Mouse (Mus musculus) right cerebral cortex, postnatal 10 days (tissue): ENCODE results near the gene Ywhae.
A peak's percentile ranks its signal among the peaks of the same experiment; 100 is the strongest.
"Not testable (repeated sequence)": the region's sequence is repeated elsewhere in the genome, so short reads cannot be mapped to it uniquely, and the experiment has no call there.

Experiments used
- DNase-seq, 2 experiments: peaks; one replicate each; pipeline ENCODE4 v3.0.0; 2021; ENCODE audit warnings: low spot score in 2 of 2

Ywhae gene

GRCm38 (mm10) chr11:75732434-75733226 is at the start of gene Ywhae:
Ywhae (plus strand) TSS chr11:75732869.
- DNase-seq = peak; percentile 95 to 96

DNA sequence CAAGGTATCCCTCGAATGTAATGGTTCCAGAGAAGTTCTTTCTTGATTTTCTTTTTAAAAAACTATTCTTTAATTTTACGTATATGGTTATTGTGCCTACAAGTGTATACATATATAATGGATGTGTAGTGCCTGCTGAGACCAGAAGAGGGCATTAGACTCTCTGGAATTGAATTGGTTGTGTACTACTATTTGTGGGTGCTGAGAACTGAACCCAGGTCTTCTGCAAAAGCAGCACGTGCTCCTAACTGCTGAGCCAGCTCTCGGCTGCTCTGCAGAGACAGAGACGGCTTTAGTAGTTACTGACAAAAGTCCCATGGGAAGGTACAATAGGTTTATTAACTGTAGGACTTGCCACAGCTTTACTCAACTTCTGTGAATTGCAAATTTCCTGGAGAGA is 48.2 kb upstream of the Ywhae start:
- DNase-seq = no peak

GRCm38 (mm10) chr11:75684956-75685355 is 47.7 kb upstream of the Ywhae start:
- DNase-seq = no peak

- no peak for DNase-seq
These were observed 45.2 kb upstream of the Ywhae start for GRCm38 (mm10) chr11:75687343-75687993.

GRCm38 (mm10) chr11:75688132-75688531 is 44.5 kb upstream of the Ywhae start:
- DNase-seq = no peak

- no peak for DNase-seq
These were observed 42.7 kb upstream of the Ywhae start for GRCm38 (mm10) chr11:75689977-75690376.

DNA sequence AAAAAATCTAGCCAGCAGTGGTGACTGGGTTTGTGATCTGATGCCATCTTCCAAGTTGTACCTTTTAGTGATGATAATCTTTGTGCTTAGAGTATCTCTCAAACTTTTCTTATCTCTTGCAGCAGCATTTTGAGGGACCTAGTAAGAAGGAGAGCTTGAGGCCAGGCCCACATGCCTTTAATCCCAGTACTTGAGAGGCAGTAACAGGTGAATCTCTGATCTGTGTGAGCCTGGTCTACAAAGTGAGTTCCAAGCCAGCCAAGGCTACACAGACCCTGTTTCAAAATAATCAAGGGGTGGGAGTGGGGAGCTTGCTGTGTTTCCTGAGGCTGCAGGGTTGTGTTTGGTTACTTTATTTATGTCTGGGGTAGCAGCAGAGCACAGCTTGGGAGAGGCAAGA is 41.6 kb upstream of the Ywhae start:
- DNase-seq = no peak

GRCm38 (mm10) chr11:75693570-75693969 is 39.1 kb upstream of the Ywhae start:
- no peak for DNase-seq

- DNase-seq = not testable (repeated sequence)
These were observed 35.2 kb upstream of the Ywhae start for GRCm38 (mm10) chr11:75697464-75697863.

DNA sequence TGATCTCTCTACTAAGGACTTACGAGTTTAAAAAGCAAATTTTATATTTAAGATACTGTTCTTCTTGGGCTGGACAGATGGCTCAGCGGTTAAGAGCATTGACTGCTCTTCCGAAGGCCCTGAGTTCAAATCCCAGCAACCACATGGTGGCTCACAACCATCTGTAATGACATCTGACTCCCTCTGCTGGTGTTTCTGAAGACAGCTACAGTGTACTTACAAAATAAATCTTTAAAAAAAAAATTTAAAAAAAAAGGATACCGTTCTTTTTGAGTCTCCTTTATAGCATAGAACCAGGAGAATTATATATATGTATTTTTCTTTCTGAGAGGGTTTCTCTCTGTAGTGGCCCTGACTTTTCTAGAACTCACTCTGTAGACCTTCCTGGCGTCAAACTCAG is 32.1 kb upstream of the Ywhae start:
- no peak for DNase-seq

- DNase-seq = no peak
These were observed 29.9 kb upstream of the Ywhae start for GRCm38 (mm10) chr11:75702761-75703160.

DNA sequence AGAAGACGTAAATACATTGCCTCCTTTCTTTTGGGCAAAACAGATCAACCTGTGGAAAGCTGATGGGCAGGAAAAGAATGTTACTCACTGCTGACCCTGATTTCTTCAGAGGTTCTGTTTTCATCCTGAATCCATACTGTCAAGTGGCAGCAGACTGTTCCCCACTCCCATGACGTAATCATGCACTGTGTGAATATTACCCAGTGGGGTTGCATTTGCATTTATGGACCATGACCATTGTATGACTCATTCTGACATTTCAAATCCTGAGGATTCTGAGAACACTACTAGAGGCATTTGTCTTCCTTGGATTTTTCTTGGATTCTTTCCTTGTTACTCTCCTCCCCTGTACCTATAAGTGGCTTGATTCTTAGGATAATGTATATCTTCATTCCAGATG is 28.9 kb upstream of the Ywhae start:
- no peak for DNase-seq

GRCm38 (mm10) chr11:75713949-75714348 is 18.7 kb upstream of the Ywhae start:
- DNase-seq = no peak

GRCm38 (mm10) chr11:75715556-75715955 is 17.1 kb upstream of the Ywhae start:
- no peak for DNase-seq

DNA sequence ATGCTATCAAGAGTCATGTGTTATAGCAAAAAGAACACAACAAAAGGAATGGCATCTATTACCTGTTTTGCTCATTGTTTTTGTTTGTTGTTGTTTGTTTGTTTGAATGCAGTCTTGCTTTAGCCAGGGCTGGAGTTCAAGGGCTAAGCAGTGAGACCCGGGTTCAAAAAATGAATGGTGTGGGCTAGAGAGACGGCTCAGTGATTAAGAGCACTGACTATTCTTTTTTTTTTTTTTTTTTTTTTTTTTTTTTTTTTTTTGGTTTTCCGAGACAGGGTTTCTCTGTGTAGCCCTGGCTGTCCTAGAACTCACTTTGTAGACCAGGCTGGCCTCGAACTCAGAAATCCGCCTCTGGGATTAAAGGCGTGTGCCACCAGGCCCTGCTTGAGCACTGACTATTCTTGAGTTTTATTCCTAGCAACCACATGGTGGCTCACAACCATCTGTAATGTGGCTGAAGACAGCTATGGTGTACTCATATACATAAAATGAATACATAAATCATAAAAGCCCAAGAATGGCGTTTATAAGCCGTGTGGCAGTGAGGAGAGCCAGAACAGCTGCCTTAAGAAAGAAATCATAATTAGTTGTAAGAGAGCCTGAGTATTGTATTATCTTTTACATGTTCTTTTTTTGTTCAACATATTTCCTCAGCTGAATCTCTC is 15.9 kb upstream of the Ywhae start:
- DNase-seq = peak in 1 of 2 experiments; percentile 39

GRCm38 (mm10) chr11:75722339-75722738 is 10.3 kb upstream of the Ywhae start:
- DNase-seq = no peak

GRCm38 (mm10) chr11:75727168-75727567 is 5.5 kb upstream of the Ywhae start:
- DNase-seq = no peak

DNA sequence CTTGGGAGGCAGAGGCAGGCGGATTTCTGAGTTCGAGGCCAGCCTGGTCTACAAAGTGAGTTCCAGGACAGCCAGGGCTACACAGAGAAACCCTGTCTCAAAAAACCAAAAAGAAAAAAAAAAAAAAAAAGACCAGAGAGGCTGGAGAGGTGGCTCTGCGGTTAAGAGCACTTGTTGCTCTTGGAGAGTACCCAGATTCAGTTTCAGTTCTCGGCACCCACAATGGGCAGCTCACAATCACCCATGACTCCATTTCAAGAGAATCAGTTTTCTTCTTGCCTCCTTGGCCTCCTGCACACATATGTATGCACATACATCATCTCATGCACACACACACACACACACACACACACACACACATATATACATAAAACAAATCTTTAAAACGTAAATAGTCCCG is 5.0 kb upstream of the Ywhae start:
- DNase-seq = not testable (repeated sequence)

- peak; percentile 69 to 73 for DNase-seq
These were observed 715 bp downstream of the Ywhae start for GRCm38 (mm10) chr11:75733227-75733940.

DNA sequence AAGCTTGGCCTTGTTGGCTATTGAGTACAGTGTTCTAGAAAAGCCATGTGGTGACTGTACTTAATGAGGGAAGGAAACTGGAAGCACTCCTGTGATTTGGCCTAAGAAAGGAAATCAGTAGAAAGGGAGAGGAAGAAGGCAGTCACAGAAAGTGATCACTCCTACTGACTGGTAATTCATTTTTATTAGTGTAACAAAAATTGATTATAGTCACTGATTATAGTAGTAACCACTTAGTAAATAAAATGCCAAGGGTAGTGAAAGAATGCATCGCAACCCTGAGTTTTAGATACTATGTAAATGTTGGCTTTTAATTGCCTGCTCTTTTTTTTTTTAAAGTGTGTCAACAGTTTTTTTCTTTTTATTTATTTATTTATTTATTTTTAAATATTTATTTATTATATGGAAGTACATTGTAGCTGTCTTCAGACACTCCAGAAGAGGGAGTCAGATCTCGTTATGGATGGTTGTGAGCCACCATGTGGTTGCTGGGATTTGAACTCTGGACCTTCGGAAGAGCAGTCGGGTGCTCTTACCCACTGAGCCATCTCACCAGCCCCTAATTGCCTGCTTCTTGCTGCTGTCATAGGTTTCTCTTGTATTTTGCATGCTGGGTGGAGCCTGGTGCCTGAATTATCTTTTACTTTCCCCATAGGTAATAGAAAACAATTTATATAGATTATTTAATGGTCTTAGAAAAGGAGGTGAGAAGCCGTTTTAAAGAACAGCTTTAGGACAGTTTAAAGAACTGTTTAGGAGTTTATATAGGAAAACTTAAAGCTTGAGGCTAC is 3.0 kb downstream of the Ywhae start:
- no peak for DNase-seq

DNA sequence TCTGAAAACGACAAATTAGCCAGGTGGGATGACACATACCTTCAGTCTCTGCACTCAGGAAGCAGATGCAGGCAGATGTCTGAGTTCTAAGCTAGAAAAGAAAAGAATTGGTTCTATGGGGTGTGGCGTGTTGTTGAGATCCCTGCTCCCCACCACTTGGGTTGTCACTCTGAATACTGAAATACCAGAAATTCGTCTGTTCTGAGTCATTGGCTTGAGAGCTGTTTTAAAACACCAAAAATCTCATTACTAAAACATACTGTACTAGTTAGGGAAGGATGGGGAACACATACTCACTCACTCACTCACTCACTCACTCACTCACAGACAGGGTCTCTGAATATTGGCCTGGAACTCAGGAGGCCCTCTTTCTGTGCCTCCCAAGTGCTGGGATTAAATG is 4.3 kb downstream of the Ywhae start:
- DNase-seq = no peak
